Comparison of ENCODE assay signal across 20 mouse cellular contexts in the genomic region with DNA sequence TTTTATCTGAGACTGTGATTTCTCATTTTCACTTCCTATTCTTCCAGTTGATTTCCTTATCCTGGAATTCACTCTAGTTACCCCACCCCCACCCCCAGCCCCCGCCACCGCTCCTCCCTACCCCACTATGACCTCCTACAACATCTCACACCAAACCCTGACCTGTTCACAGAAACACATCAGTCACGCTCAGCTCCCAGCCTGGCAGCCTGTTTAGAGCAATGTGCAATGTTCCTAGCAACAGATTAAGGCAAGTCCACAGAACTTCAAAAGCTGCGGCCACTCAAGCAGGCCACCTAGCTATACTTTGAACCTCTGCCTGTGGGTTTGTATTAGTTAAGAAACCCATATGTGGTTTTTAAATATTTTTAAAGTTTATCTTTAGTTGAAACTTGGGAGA.
DNase-seq lines count a peak whose midpoint lies in the region; ATAC-seq lines count a peak whose summit lies in the region.
"Had no signal": no experiment of that assay in that cellular context is flagged by ENCODE, and none has a peak within 500 bp of the region (broad histone marks: within the 10 kb centered on the region; RNA-seq: fewer than 3 reads in every experiment).

No protein-coding gene starts in this region.

- H3K27me3 ChIP-seq in lung, embryonic 16.5 days (ENCODE audit: control insufficient read depth, insufficient read depth, low read depth, low read length), result no peaks in the 10 kb centered on the region
- H3K27me3 ChIP-seq in forebrain, embryonic 12.5 days, result no peaks in the 10 kb centered on the region
- H3K27me3 ChIP-seq: limb, embryonic 12.5 days; liver, embryonic 12.5 days; midbrain, embryonic 12.5 days; stomach, embryonic 15.5 days had no signal

- DNase-seq in lung, postnatal 4 days, result no peak
- DNase-seq in embryo, embryonic 10.5 days (ENCODE audit: low spot score), result peak; percentile 56
- DNase-seq in embryo, embryonic 9.5 days (ENCODE audit: extremely low spot score), result peak; percentile 39
- peak; percentile 50 for DNase-seq in kidney, postnatal 10 days
- no peak for DNase-seq in left cerebral cortex, postnatal 10 days (ENCODE audit: extremely low spot score in 1 of 2, low spot score in 2 of 2)
- no peak for DNase-seq in cerebellum, postnatal 4 days (ENCODE audit: low spot score in 2 of 2)
- DNase-seq: adrenal gland, postnatal 10 days; cerebellum, adult 9-10 months; heart, postnatal 4 days; thymus, adult 18-20 months had no signal

- peaks cover 13% of the 10 kb centered on the region for H3K4me1 ChIP-seq in lung, embryonic 16.5 days (replicated peaks; ENCODE audit: control insufficient read depth, insufficient read depth, low read length)
- peaks cover 4% of the 10 kb centered on the region; the same call in 1 of the 2 replicates for H3K4me1 ChIP-seq in forebrain, embryonic 12.5 days
- H3K4me1 ChIP-seq: liver, embryonic 12.5 days; stomach, embryonic 15.5 days had no signal

- H3K4me3 ChIP-seq in lung, embryonic 16.5 days (ENCODE audit: low read length), result no peak overlapping the region
- H3K4me3 ChIP-seq in forebrain, embryonic 12.5 days (replicated peaks), result no peak overlapping the region
- H3K4me3 ChIP-seq: forebrain, embryonic 10.5 days; limb, embryonic 12.5 days; liver, embryonic 12.5 days; midbrain, embryonic 12.5 days; stomach, embryonic 15.5 days had no signal

- H3K36me3 ChIP-seq in lung, embryonic 16.5 days (ENCODE audit: control insufficient read depth, insufficient read depth, low read length), result no peaks in the 10 kb centered on the region
- H3K36me3 ChIP-seq in forebrain, embryonic 12.5 days (replicated peaks), result no peaks in the 10 kb centered on the region
- H3K36me3 ChIP-seq: forebrain, embryonic 10.5 days; limb, embryonic 12.5 days; liver, embryonic 12.5 days; midbrain, embryonic 12.5 days; stomach, embryonic 15.5 days had no signal

- no peaks in the 10 kb centered on the region for H3K9me3 ChIP-seq in lung, embryonic 16.5 days (ENCODE audit: control insufficient read depth, low read length)
- H3K9me3 ChIP-seq in forebrain, embryonic 12.5 days, result no peaks in the 10 kb centered on the region
- H3K9me3 ChIP-seq: forebrain, embryonic 10.5 days; limb, embryonic 12.5 days; liver, embryonic 12.5 days; midbrain, embryonic 12.5 days; stomach, embryonic 15.5 days had no signal

- H3K9ac ChIP-seq in lung, embryonic 16.5 days (ENCODE audit: low read length), result no peak overlapping the region
- no peak overlapping the region for H3K9ac ChIP-seq in forebrain, embryonic 12.5 days
- H3K9ac ChIP-seq: limb, embryonic 12.5 days; liver, embryonic 12.5 days; midbrain, embryonic 12.5 days; stomach, embryonic 15.5 days had no signal

- H3K27ac ChIP-seq in lung, embryonic 16.5 days (ENCODE audit: low read length), result no peak overlapping the region
- no peak overlapping the region for H3K27ac ChIP-seq in forebrain, embryonic 12.5 days
- H3K27ac ChIP-seq: forebrain, embryonic 10.5 days; hindbrain, postnatal 0 days; limb, embryonic 12.5 days; liver, embryonic 12.5 days; macrophage; midbrain, embryonic 12.5 days; stomach, embryonic 15.5 days had no signal

- intact Hi-C loops in left cerebral cortex, postnatal 10 days (cut with DNase I), result no loop called here

- WGBS in lung, embryonic 16.5 days, result 30% methylated on average over 4 of the region's 4 CpGs
- WGBS in forebrain, embryonic 12.5 days, result 73% methylated on average over 4 of the region's 4 CpGs

- peak; percentile 51; the same call in 1 of the 2 replicates for ATAC-seq in lung, embryonic 16.5 days (ENCODE audit: low read depth)
- no peak for ATAC-seq in forebrain, embryonic 12.5 days (ENCODE audit: low FRiP score)
- ATAC-seq: hindbrain, postnatal 0 days; intestine, postnatal 0 days; liver, embryonic 12.5 days had no signal

- no peak overlapping the region for H3K4me2 ChIP-seq in lung, embryonic 16.5 days (ENCODE audit: low read depth, low read length)
- no peak overlapping the region for H3K4me2 ChIP-seq in forebrain, embryonic 12.5 days
- H3K4me2 ChIP-seq: limb, embryonic 12.5 days; liver, embryonic 12.5 days; midbrain, embryonic 12.5 days; stomach, embryonic 15.5 days had no signal

Comparison
In these comparisons a context has a peak if more than half of its experiments do, and no peak if none do; other contexts are left out.
1. DNase-seq: peak in embryo, embryonic 10.5 days (single experiment), embryo, embryonic 9.5 days (single experiment) and kidney, postnatal 10 days (single experiment); none in lung, postnatal 4 days (0 of 2), left cerebral cortex, postnatal 10 days (0 of 2) and cerebellum, postnatal 4 days (0 of 2).